Mouse (Mus musculus): Measurements from ENCODE around the gene Crkl. TPM values are rescaled to one million over a fixed set of nuclear protein-coding genes. Genes with fewer than 3 reads are reported as not detected.
A peak's percentile ranks its signal among the peaks of the same experiment; 100 is the strongest.

Crkl gene
- polyA plus RNA-seq, 1 experiment from 2014 or later, result 20.1 TPM

- DNase-seq (no peak), ATAC-seq (no peak)
- Histone ChIP-seq H3K4me2 (ENCODE audit: low read depth, low read length) (no peak overlapping the region), H3K9me3 (ENCODE audit: low read length) (no peaks in the 10 kb centered on the region), H3K4me3 (ENCODE audit: low read depth, low read length) (no peak overlapping the region), H3K9ac (replicated peaks) (no peak overlapping the region), H3K4me1 (ENCODE audit: insufficient read depth) (peaks cover 17% of the 10 kb centered on the region), H3K27ac (ENCODE audit: low read depth) (no peak overlapping the region), H3K36me3 (replicated peaks; ENCODE audit: insufficient read depth, low read length) (peaks cover 52% of the 10 kb centered on the region), H3K27me3 (ENCODE audit: insufficient read depth, low read length) (no peaks in the 10 kb centered on the region)
- no peak for TF ChIP-seq CTCF (IDR thresholded peaks at IDR 0.05; ENCODE audit: low read depth)
- WGBS (ENCODE audit: insufficient replicate concordance), result 90% methylated on average over 13 of the region's 13 CpGs
Measured at GRCm38 (mm10) chr16:17528276-17528675, 76.5 kb downstream of the Crkl start.

- H3K36me3 ChIP-seq (replicated peaks; ENCODE audit: insufficient read depth, low read length), result peaks cover 38% of the 10 kb centered on the region
- H3K9ac ChIP-seq (replicated peaks), result peak overlapping the region; percentile 67
- H3K27me3 ChIP-seq (ENCODE audit: insufficient read depth, low read length), result no peaks in the 10 kb centered on the region
- peaks cover 17% of the 10 kb centered on the region for H3K4me1 ChIP-seq (ENCODE audit: insufficient read depth)
- TF ChIP-seq EP300 (IDR thresholded peaks at IDR 0.05; ENCODE audit: low read depth) (no peak), CTCF (IDR thresholded peaks at IDR 0.05; ENCODE audit: low read depth) (no peak)
- no peaks in the 10 kb centered on the region for H3K9me3 ChIP-seq (ENCODE audit: low read length)
- ATAC-seq, result no peak
- peak overlapping the region; percentile 60 for H3K4me3 ChIP-seq (ENCODE audit: low read depth, low read length)
- 13% methylated on average over 17 of the region's 17 CpGs for WGBS (ENCODE audit: insufficient replicate concordance)
- DNase-seq, result peak; percentile 31
- H3K27ac ChIP-seq (ENCODE audit: low read depth), result peak overlapping the region; percentile 92
- H3K4me2 ChIP-seq (ENCODE audit: low read depth, low read length), result peak overlapping the region; percentile 92
Measured at GRCm38 (mm10) chr16:17529981-17530586, 78.3 kb downstream of the Crkl start.

GRCm38 (mm10) chr16:17530640-17531288 is 79.0 kb downstream of the Crkl start, which contains the start of gene Thap7:
Gene Thap7 (minus strand): TSS chr16:17531136.
- Histone ChIP-seq H3K27me3 (ENCODE audit: insufficient read depth, low read length) (no peaks in the 10 kb centered on the region), H3K4me3 (ENCODE audit: low read depth, low read length) (peak within 1 kb of the TSS; percentile 60), H3K4me2 (ENCODE audit: low read depth, low read length) (peak within 1 kb of the TSS; percentile 92), H3K36me3 (replicated peaks; ENCODE audit: insufficient read depth, low read length) (peaks cover 31% of the 10 kb centered on the region), H3K9ac (replicated peaks) (peak within 1 kb of the TSS; percentile 67), H3K27ac (ENCODE audit: low read depth) (peak within 1 kb of the TSS; percentile 92), H3K4me1 (ENCODE audit: insufficient read depth) (peaks cover 17% of the 10 kb centered on the region), H3K9me3 (ENCODE audit: low read length) (no peaks in the 10 kb centered on the region)
- WGBS (ENCODE audit: insufficient replicate concordance), result under 1% methylated on average over 67 of the region's 67 CpGs
- DNase-seq, result peak; percentile 98
- TF ChIP-seq EP300 (IDR thresholded peaks at IDR 0.05; ENCODE audit: low read depth) (peak; percentile 86), CTCF (IDR thresholded peaks at IDR 0.05; ENCODE audit: low read depth) (no peak)
- ATAC-seq, result peak; percentile 92

GRCm38 (mm10) chr16:17532271-17532670 is 80.5 kb downstream of the Crkl start:
- TF ChIP-seq EP300 (IDR thresholded peaks at IDR 0.05; ENCODE audit: low read depth) (no peak), CTCF (IDR thresholded peaks at IDR 0.05; ENCODE audit: low read depth) (peak; percentile 63)

GRCm38 (mm10) chr16:17532676-17533329 is 81.0 kb downstream of the Crkl start:
- H3K27ac ChIP-seq (ENCODE audit: low read depth), result peak overlapping the region; percentile 77

More at GRCm38 (mm10) chr16:17532271-17532670, 80.5 kb downstream of the Crkl start:
- DNase-seq (peak; percentile 46), ATAC-seq (no peak)
- Histone ChIP-seq H3K4me2 (ENCODE audit: low read depth, low read length) (no peak overlapping the region), H3K9ac (replicated peaks) (0 out of 2 replicates have a peak overlapping the region, but pooled peaks have one; percentile 5), H3K27ac (ENCODE audit: low read depth) (peak overlapping the region; percentile 77), H3K4me1 (ENCODE audit: insufficient read depth) (peaks cover 17% of the 10 kb centered on the region), H3K9me3 (ENCODE audit: low read length) (no peaks in the 10 kb centered on the region), H3K27me3 (ENCODE audit: insufficient read depth, low read length) (no peaks in the 10 kb centered on the region), H3K4me3 (ENCODE audit: low read depth, low read length) (no peak overlapping the region), H3K36me3 (replicated peaks; ENCODE audit: insufficient read depth, low read length) (peaks cover 17% of the 10 kb centered on the region)
- 51% methylated on average over 4 of the region's 4 CpGs for WGBS (ENCODE audit: insufficient replicate concordance)

GRCm38 (mm10) chr16:17536584-17536983 is 84.8 kb downstream of the Crkl start:
- WGBS (ENCODE audit: insufficient replicate concordance), result 80% methylated on average over 3 of the region's 3 CpGs
- Histone ChIP-seq H3K36me3 (replicated peaks; ENCODE audit: insufficient read depth, low read length) (no peaks in the 10 kb centered on the region), H3K4me1 (ENCODE audit: insufficient read depth) (peaks cover 6% of the 10 kb centered on the region), H3K4me3 (ENCODE audit: low read depth, low read length) (no peak overlapping the region), H3K9me3 (ENCODE audit: low read length) (no peaks in the 10 kb centered on the region), H3K27me3 (ENCODE audit: insufficient read depth, low read length) (no peaks in the 10 kb centered on the region), H3K4me2 (ENCODE audit: low read depth, low read length) (no peak overlapping the region), H3K9ac (replicated peaks) (no peak overlapping the region), H3K27ac (ENCODE audit: low read depth) (no peak overlapping the region)
- DNase-seq, result no peak
- ATAC-seq, result no peak
- TF ChIP-seq CTCF (IDR thresholded peaks at IDR 0.05; ENCODE audit: low read depth), result no peak

More at GRCm38 (mm10) chr16:17532676-17533329, 81.0 kb downstream of the Crkl start:
- WGBS (ENCODE audit: insufficient replicate concordance), result 63% methylated on average over 14 of the region's 14 CpGs
- TF ChIP-seq EP300 (IDR thresholded peaks at IDR 0.05; ENCODE audit: low read depth) (no peak; the same call in none of the 2 replicates), CTCF (IDR thresholded peaks at IDR 0.05; ENCODE audit: low read depth) (no peak)
- Histone ChIP-seq H3K27me3 (ENCODE audit: insufficient read depth, low read length) (no peaks in the 10 kb centered on the region), H3K36me3 (replicated peaks; ENCODE audit: insufficient read depth, low read length) (peaks cover 12% of the 10 kb centered on the region), H3K9me3 (ENCODE audit: low read length) (no peaks in the 10 kb centered on the region), H3K4me1 (ENCODE audit: insufficient read depth) (peaks cover 17% of the 10 kb centered on the region), H3K9ac (replicated peaks) (0 out of 2 replicates have a peak overlapping the region, but pooled peaks have one; percentile 5), H3K4me3 (ENCODE audit: low read depth, low read length) (no peak overlapping the region), H3K4me2 (ENCODE audit: low read depth, low read length) (no peak overlapping the region)
- DNase-seq (no peak), ATAC-seq (peak; percentile 63)

Other genes with a start within 250 kb of the Crkl start
- 147 and 149 TPM in 2 replicates for gene Ube2l3, start 249.3 kb upstream of the Crkl start, polyA plus RNA-seq (2015; fragmentation: Nextera tagmentation; extraction: Ambion mirVana)
- 0.02 TPM in 1 of 2 replicates, not detected in the other for gene Rimbp3, start 243.4 kb upstream of the Crkl start, polyA plus RNA-seq (2015; fragmentation: Nextera tagmentation; extraction: Ambion mirVana)
- gene Hic2, start 218.4 kb upstream of the Crkl start, polyA plus RNA-seq (2015; fragmentation: Nextera tagmentation; extraction: Ambion mirVana), result 1.4 and 1.6 TPM in 2 replicates
- 1.6 and 2.7 TPM in 2 replicates for gene Tmem191c, start 175.9 kb upstream of the Crkl start, polyA plus RNA-seq (2015; fragmentation: Nextera tagmentation; extraction: Ambion mirVana)
- 306 and 316 TPM in 2 replicates for gene Serpind1, start 120.6 kb upstream of the Crkl start, polyA plus RNA-seq (2015; fragmentation: Nextera tagmentation; extraction: Ambion mirVana)
- 7.1 and 7.2 TPM in 2 replicates for gene Snap29, start 46.0 kb upstream of the Crkl start, polyA plus RNA-seq (2015; fragmentation: Nextera tagmentation; extraction: Ambion mirVana)
- gene Pi4ka, start 45.7 kb upstream of the Crkl start, polyA plus RNA-seq (2015; fragmentation: Nextera tagmentation; extraction: Ambion mirVana), result 7.3 and 8.1 TPM in 2 replicates
- gene Aifm3, start 37.6 kb downstream of the Crkl start, polyA plus RNA-seq (2015; fragmentation: Nextera tagmentation; extraction: Ambion mirVana), result 3.3 and 3.4 TPM in 2 replicates
- 16.8 and 18.7 TPM in 2 replicates for gene Lztr1, start 56.7 kb downstream of the Crkl start, polyA plus RNA-seq (2015; fragmentation: Nextera tagmentation; extraction: Ambion mirVana)
- gene Thap7, start 79.1 kb downstream of the Crkl start, polyA plus RNA-seq (2015; fragmentation: Nextera tagmentation; extraction: Ambion mirVana), result 21.3 and 24.4 TPM in 2 replicates
- 0.05 and 0.06 TPM in 2 replicates for gene Lrrc74b, start 109.3 kb downstream of the Crkl start, polyA plus RNA-seq (2015; fragmentation: Nextera tagmentation; extraction: Ambion mirVana)
- 0.14 and 0.18 TPM in 2 replicates for gene P2rx6, start 109.9 kb downstream of the Crkl start, polyA plus RNA-seq (2015; fragmentation: Nextera tagmentation; extraction: Ambion mirVana)
- gene Slc7a4, start 131.2 kb downstream of the Crkl start, polyA plus RNA-seq (2015; fragmentation: Nextera tagmentation; extraction: Ambion mirVana), result 3.3 and 3.7 TPM in 2 replicates
- gene Smpd4, start 167.4 kb downstream of the Crkl start, polyA plus RNA-seq (2015; fragmentation: Nextera tagmentation; extraction: Ambion mirVana), result 6.4 and 7.3 TPM in 2 replicates
- 3.3 and 3.5 TPM in 2 replicates for gene Ccdc74a, start 194.5 kb downstream of the Crkl start, polyA plus RNA-seq (2015; fragmentation: Nextera tagmentation; extraction: Ambion mirVana)

Data from liver, postnatal 0 days (tissue).